Mouse (Mus musculus) gastrocnemius, postnatal 14 days (tissue): ENCODE results near the gene Ccdc14. TPM values are rescaled to one million over a fixed set of nuclear protein-coding genes. Genes with fewer than 3 reads are reported as not detected.
"Not testable (repeated sequence)": the region's sequence is repeated elsewhere in the genome, so short reads cannot be mapped to it uniquely, and the experiment has no call there.

Experiments used
- DNase-seq: peaks from one replicate; pipeline ENCODE4 v3.0.0; 2021; ENCODE audit warnings: mixed read lengths
- intact Hi-C: fragments of 180-260 bp; cut with DNase I; formaldehyde crosslinking; loops from one replicate; pipeline ENCODE4 v1.15.1; 2025; ENCODE audit warnings: low total_unique reads
- long read RNA-seq, 2 experiments: library from polyadenylated mRNA; stranded (forward); transcript quantifications; one replicate each; pipeline ENCODE4 v2.0.0; 2021
- total RNA-seq, 2 experiments: library from RNA; stranded (reverse); gene quantifications; 2 replicates each; pipeline ENCODE4 v1.2.3; 2021

Gene Ccdc14
- total RNA-seq: 1 to 10 TPM; 2.5 to 2.6 TPM
- long read RNA-seq, experiment 1: 0 reads
- long read RNA-seq, experiment 2, full-length matches to known transcripts: 2 of 2 reads
- long read RNA-seq, experiment 2, partial matches to known transcripts: 0 of 2 reads
- long read RNA-seq, experiment 2, other reads (novel, unspliced or antisense): 0 of 2 reads

DNA sequence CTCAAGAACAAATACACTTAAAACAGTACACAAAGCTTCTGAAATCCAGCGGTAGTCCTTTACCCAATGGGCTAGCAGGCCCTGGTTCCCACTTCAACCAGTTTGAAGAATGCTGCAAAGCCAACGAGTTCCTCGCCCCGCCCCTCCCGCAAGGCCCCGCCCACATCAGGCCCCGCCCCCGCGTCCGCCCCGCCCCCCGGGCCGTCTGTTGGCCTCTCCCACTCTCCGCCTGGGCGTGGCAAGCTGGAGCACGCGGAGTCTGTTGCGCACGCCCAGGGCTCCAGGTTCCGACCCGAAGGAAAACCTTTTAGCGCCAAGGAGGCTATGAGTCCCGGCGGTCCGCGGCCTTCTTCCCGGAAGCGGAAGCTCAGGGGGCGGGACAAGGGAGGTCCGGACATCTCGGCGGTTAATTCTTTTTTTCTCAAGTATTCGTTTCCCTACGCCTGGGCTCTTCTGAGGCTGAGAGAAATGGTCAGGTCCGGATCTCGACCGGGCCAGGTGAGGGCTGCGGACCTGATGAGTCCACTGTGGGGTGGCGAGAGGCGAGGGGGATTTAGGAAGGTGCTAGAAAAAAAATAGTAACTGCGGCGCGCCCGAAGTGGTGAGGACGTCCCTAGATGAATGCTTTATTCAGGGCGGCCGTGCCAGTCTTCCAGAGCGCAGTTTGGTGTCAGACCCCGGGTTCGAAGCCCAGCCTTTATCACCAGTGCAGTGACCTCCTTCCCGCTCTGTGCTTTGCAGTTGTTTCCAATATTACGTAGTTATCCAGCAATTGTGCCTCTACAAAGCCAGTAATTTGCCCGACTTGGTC is at the start of gene Ccdc14:
Gene Ccdc14 (plus strand): TSS at position 283 of the 811 bp plus-strand sequence.
- intact Hi-C loops: no loop called here
- DNase-seq: peak; percentile 89

DNA sequence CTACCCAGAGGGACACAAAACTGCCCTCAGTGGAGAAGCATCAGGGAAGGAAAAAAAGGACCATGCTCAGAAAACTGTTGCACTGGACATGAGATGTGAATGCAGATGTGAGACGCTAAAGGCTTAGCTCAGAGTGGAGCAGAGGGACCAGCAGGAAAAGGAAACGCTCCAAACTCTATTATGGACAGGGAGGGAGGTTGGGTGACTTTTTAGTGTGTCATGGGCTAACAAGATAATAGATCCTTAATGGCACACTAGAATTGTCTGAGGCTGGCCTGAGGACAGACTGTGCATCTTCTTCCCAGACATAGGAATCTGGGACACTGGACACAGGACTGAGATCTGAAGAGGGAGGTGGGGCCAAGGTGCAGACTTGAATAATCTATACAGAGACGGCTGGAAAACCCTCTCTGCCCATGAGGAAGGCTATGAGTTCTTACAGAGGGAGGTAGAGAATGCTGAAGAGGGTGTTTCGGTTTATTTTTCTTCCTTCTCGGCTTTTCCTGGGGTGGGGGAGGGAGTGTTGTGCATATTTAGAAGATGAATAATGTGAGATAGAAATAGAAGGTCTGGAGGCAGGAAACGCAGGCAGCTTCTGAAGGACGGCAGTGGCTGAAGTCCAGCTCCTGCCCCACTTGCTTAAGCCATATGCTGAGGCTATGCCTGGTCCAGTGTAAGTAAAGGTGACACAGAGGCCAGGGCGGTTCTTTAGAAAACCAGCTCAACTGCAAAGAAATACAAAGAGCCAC is 46.7 kb upstream of the Ccdc14 start:
- intact Hi-C loops: no loop called here
- DNase-seq: no peak

DNA sequence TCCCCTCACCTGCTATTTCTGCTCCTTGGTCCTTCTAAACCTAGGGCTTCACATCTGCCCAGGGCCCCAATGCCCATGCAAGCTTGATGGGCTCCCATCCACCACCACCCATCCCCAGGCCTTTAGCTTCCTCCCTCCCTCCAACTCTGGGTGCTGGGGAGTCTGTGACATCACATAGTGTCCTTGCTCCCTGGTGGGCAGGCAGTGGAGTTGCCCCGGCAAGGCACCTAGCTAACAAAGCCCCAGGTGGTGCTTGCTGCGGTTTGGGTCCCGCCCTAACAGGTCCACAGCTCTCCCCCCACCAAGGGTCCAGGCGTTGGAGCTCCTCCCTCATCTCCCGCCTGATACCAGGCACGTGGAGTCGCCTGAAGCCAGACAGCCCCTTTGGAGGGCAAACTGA is 40.8 kb upstream of the Ccdc14 start, which contains the start of gene Ropn1:
Gene Ropn1 (plus strand): TSS at position 301 of the 400 bp plus-strand sequence.
- DNase-seq: no peak
- intact Hi-C loops: no loop called here

DNA sequence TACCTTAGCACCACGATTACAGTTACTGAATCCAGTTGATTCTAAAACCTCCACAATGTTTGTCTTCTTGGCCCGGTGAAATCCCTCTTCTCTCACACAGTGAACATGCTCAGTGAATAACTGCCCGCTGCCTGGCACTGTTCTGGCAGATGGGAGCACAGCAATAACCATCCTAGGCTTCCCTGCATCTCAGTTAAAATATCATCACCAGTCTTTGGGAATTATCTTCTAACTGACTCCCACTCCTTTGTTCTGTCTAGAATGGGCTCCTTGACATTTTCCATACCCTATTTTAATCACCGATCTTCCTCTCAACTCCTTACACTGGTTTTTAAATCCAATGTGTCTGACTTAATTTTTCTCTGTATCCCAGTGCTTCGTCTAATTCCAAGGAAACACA is 37.4 kb upstream of the Ccdc14 start:
- intact Hi-C loops: no loop called here
- no peak for DNase-seq

DNA sequence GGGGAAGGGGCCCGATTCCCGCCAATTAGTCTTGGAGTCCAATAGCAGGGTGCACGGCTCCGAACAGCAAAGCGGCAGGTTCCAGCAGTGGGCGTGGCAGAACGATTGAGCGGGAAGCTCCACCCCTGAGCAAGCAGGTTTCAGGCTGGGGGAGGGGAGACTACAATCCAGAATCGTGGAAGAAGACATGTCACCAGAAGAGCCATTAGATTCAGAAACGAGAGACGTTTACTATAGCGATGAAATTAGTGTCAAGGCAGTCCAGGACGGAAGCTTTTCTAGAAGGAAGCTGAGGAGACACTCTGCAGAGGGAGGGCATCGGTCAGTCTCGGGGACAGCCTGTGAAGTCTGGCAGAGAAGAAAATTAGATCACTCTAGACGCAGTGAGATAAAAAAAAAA is 32.9 kb upstream of the Ccdc14 start:
- intact Hi-C loops, DNase-seq: not testable (repeated sequence)

GRCm38 (mm10) chr16:34657983-34658382 is 32.4 kb upstream of the Ccdc14 start:
- DNase-seq: no peak
- intact Hi-C loops: no loop called here

GRCm38 (mm10) chr16:34658388-34658787 is 32.0 kb upstream of the Ccdc14 start:
- DNase-seq: no peak
- intact Hi-C loops: no loop called here

GRCm38 (mm10) chr16:34664553-34664952 is 25.9 kb upstream of the Ccdc14 start:
- no peak for DNase-seq
- intact Hi-C loops: no loop called here

- peak; percentile 67 for DNase-seq
- intact Hi-C loops: loop anchor here (5.0 kb wide), 1 partner anchor 35 kb away; no protein-coding TSS in a partner anchor
Observed at GRCm38 (mm10) chr16:34667031-34667726, 23.2 kb upstream of the Ccdc14 start.

DNA sequence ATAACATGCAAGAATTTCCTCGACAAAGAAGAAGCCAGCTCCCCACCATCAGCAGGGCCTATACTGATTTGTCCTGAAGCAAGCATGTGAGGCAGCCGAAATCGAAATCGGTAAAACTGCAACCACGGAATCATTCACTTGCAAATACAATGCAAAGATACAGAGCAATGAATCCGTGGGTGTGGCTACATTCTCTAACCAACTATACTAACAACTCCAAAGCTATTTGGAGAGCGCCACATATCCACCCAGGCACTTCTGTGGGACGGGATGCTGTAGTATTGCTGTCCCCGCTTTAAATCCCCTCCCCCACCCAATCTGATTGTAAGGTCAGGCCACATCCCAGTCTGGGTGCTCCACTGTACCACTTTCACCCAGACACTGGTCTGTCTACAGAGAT is 22.1 kb upstream of the Ccdc14 start:
- intact Hi-C loops: loop anchor here (5.0 kb wide), 1 partner anchor 34 kb away; no protein-coding TSS in a partner anchor
- no peak for DNase-seq

GRCm38 (mm10) chr16:34671966-34672365 is 18.4 kb upstream of the Ccdc14 start:
- DNase-seq: no peak
- intact Hi-C loops: no loop called here

GRCm38 (mm10) chr16:34672822-34673221 is 17.6 kb upstream of the Ccdc14 start:
- intact Hi-C loops: no loop called here

DNA sequence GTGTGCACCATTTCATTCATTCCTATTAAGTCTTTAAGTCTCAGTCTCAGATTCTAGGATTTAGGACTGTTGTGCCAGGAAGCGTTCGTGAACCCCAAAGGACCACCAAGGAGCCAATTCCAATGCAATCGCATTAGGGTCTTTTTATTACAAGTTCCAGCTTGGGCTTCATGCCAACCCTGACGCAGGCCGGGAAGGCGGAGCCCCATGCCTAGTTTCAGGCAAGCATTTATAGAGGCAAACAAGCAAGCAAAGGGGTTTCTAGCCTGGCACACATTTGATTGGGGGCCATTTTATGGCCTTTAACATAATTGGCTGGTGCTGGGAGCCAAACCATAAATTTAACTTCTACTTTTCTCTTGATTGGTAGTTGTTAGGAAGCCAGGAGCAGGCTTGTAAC is 16.1 kb upstream of the Ccdc14 start:
- intact Hi-C loops: no loop called here

More at GRCm38 (mm10) chr16:34672822-34673221, 17.6 kb upstream of the Ccdc14 start:
- DNase-seq: no peak

DNA sequence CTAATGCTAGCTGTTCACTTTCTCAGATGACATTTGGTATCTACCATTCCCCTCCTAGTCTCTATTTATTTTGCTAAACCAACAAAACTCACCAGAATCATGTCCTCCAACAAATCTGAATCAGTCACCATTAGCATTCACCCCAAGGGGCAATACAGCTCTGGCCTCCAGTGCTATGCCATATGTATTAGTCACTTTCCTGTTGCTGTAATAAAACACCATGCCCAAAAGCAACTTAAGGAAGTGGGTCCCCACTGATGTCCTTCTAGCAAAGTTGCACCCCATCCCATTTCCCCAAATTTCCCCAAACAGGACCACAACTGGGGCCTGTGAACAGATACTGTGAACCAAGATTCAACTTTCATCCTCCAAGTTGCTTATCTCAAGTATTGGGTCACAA is 8.6 kb upstream of the Ccdc14 start:
- intact Hi-C loops: no loop called here

More for the DNA sequence above, 16.1 kb upstream of the Ccdc14 start:
- no peak for DNase-seq

DNA sequence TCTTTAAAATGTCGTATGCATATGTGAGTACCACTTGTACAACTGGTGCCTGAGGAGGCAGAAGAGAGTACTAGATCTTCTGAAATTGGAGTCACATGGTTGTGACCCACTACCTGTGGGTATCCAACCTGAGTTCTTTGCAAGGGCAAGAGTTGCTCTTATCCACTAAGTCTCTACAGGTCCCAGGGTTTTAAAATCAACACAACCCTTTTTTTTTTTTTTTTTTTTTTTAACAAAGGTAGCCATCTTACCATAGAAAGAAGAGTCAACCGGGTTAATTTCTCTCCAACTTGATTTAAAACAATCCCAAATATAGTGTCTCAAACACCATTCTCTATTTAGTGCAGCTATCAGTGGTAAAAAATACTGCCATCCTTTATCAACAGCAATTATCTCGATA is 537 bp upstream of the Ccdc14 start:
- intact Hi-C loops: no loop called here
- DNase-seq: no peak

More for the DNA sequence above, 8.6 kb upstream of the Ccdc14 start:
- no peak for DNase-seq

DNA sequence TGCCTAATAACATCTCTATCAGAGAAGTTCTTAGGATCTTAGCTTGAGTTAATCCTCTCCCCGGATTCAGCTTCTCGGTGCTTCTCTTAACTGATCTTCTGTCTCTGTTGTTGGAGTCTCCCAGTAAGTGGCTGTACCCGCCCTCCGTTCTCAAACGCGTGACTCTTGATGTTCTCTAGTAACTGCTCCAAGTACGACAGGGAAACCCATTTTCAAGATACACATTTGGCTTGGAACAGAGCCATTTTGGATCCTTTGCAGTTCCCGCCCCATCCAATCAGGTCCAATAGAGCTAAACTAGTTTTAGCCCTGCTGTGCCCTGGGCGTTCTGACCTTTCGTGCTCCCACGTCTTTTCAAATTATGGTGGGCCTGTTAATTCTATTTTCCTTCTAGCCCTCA is 740 bp downstream of the Ccdc14 start:
- DNase-seq: no peak
- intact Hi-C loops: no loop called here

DNA sequence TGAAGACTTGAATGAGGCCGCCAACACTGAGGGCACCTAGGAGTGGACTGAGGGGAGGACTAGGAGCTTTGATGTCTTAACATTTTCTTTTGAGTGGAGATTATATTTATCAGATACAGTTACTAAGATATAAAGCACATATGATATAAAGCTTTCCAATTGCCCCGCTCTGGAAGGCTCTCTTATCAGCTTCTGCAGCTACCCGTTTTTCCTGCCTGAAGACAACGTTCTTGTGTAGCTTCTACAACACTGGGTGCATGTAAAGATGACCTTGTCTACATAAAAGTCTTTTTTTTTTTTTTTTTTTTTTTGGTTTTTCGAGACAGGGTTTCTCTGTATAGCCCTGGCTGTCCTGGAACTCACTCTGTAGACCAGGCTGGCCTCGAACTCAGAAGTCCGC is 4.1 kb downstream of the Ccdc14 start:
- no peak for DNase-seq
- intact Hi-C loops: no loop called here

DNA sequence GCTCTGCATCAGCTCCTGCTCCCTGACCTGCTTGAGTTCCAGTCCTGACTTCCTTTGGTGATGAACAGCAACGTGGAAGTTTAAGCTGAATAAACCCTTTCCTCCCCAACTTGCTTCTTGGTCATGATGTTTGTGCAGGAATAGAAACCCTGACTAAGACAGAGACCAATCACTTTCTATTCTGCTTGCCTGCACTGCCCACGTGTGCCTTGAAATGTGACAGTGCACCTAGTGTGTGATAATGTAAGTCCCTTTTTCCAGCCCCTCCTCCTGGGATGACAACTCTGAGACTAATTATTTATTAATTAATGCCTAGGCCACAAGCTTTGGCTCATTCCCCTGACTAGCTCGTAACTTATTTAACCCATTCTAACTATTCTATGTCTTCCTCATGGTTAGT is 8.3 kb downstream of the Ccdc14 start:
- intact Hi-C loops, DNase-seq: not testable (repeated sequence)

DNA sequence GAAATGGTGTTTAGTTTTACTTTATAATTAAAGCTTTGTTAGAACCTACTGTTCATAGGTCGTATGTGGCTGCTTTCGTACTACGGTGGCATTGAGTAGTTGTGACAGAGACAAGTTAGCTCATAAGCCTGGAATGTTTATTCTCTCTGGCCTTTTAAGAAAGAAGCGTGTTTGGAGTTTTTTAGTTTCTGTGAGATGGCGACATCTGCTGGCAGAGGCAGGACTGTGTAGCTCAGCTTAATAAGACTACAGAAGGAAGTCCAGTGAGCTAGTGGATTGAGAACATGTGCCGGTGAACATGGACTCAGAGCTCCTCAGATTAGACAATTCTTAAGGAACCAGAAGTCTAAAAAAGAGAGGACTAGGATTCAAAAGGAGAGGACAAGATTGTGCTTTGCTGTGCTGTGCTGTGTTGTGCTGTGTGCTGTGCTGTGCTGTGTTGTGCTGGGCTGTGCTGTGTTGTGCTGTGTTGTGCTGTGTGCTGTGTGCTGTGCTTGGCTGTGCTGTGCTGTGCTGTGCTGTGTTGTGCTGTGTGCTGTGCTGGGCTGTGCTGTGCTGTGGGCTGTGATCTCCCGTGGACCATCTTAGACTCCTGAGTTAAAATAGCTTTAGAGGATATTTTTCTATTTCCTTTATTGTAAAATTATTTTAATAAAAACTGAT is 9.9 kb downstream of the Ccdc14 start:
- intact Hi-C loops: loop anchor here (5.0 kb wide), 1 partner anchor 33 kb away; no protein-coding TSS in a partner anchor

More for the DNA sequence above, 9.9 kb downstream of the Ccdc14 start:
- DNase-seq: peak; percentile 59
